Mouse (Mus musculus): ENCODE data around the gene Zfp385b. TPM values are rescaled to one million over a fixed set of nuclear protein-coding genes. Genes with fewer than 3 reads are reported as not detected.

The Zfp385b gene
- 2.0 and 2.1 TPM in 2 replicates for polyA plus RNA-seq (2014; fragmentation: Nextera tagmentation; extraction: Ambion mirVana)

- ATAC-seq (ENCODE audit: insufficient read depth, low FRiP score, low TSS enrichment) (no peak), DNase-seq (ENCODE audit: low spot score) (no peak)
- Histone ChIP-seq H3K4me2 (ENCODE audit: low read depth) (no peak within 1 kb of the TSS), H3K4me1 (ENCODE audit: control insufficient read depth, insufficient read depth, low read length) (no peaks in the 10 kb centered on the region), H3K9ac (ENCODE audit: low read length) (no peak within 1 kb of the TSS), H3K4me3 (ENCODE audit: low read depth, low read length) (no peak within 1 kb of the TSS), H3K27me3 (ENCODE audit: control insufficient read depth, insufficient read depth, low read length) (peaks cover 17% of the 10 kb centered on the region), H3K27ac (ENCODE audit: low read depth, low read length) (no peak within 1 kb of the TSS), H3K36me3 (ENCODE audit: control insufficient read depth, insufficient read depth, low read length) (no peaks in the 10 kb centered on the region), H3K9me3 (ENCODE audit: control insufficient read depth, low read length) (no peaks in the 10 kb centered on the region)
Observed at GRCm38 (mm10) chr2:77819539-77819938, at the start of gene Zfp385b. TSS of gene Zfp385b (minus strand) at chr2:77819639.

GRCm38 (mm10) chr2:77863934-77864333 lies 44.5 kb upstream of the Zfp385b start:
- WGBS: 48% methylated on average over 6 of the region's 6 CpGs
- H3K4me2 ChIP-seq (ENCODE audit: low read depth): no peak overlapping the region
- no peak for ATAC-seq (ENCODE audit: insufficient read depth, low FRiP score, low TSS enrichment)

GRCm38 (mm10) chr2:77863522-77863921 lies 44.1 kb upstream of the Zfp385b start:
- ATAC-seq (ENCODE audit: insufficient read depth, low FRiP score, low TSS enrichment) (no peak), DNase-seq (ENCODE audit: low spot score) (no peak)
- 0 out of 2 replicates have a peak overlapping the region, but pooled peaks have one; percentile 7 for H3K4me2 ChIP-seq (ENCODE audit: low read depth)
- H3K9me3 ChIP-seq (ENCODE audit: control insufficient read depth, low read length): no peaks in the 10 kb centered on the region
- H3K4me3 ChIP-seq (ENCODE audit: low read depth, low read length): no peak overlapping the region
- no peak overlapping the region for H3K27ac ChIP-seq (ENCODE audit: low read depth, low read length)
- H3K36me3 ChIP-seq (ENCODE audit: control insufficient read depth, insufficient read depth, low read length): no peaks in the 10 kb centered on the region
- no peak overlapping the region for H3K9ac ChIP-seq (ENCODE audit: low read length)
- 71% methylated on average over 15 of the region's 15 CpGs for WGBS
- H3K27me3 ChIP-seq (ENCODE audit: control insufficient read depth, insufficient read depth, low read length): no peaks in the 10 kb centered on the region
- no peaks in the 10 kb centered on the region for H3K4me1 ChIP-seq (ENCODE audit: control insufficient read depth, insufficient read depth, low read length)

More at GRCm38 (mm10) chr2:77863934-77864333, 44.5 kb upstream of the Zfp385b start:
- Histone ChIP-seq H3K27ac (ENCODE audit: low read depth, low read length) (no peak overlapping the region), H3K36me3 (ENCODE audit: control insufficient read depth, insufficient read depth, low read length) (no peaks in the 10 kb centered on the region), H3K9me3 (ENCODE audit: control insufficient read depth, low read length) (no peaks in the 10 kb centered on the region), H3K27me3 (ENCODE audit: control insufficient read depth, insufficient read depth, low read length) (no peaks in the 10 kb centered on the region), H3K4me1 (ENCODE audit: control insufficient read depth, insufficient read depth, low read length) (no peaks in the 10 kb centered on the region), H3K9ac (ENCODE audit: low read length) (no peak overlapping the region), H3K4me3 (ENCODE audit: low read depth, low read length) (no peak overlapping the region)
- no peak for DNase-seq (ENCODE audit: low spot score)

GRCm38 (mm10) chr2:77841464-77841863 lies 22.0 kb upstream of the Zfp385b start:
- H3K9me3 ChIP-seq (ENCODE audit: control insufficient read depth, low read length): no peaks in the 10 kb centered on the region
- no peaks in the 10 kb centered on the region for H3K36me3 ChIP-seq (ENCODE audit: control insufficient read depth, insufficient read depth, low read length)
- no peak for ATAC-seq (ENCODE audit: insufficient read depth, low FRiP score, low TSS enrichment)
- 59% methylated on average over 6 of the region's 6 CpGs for WGBS
- H3K27ac ChIP-seq (ENCODE audit: low read depth, low read length): no peak overlapping the region
- H3K4me3 ChIP-seq (ENCODE audit: low read depth, low read length): no peak overlapping the region
- H3K4me2 ChIP-seq (ENCODE audit: low read depth): no peak overlapping the region
- no peaks in the 10 kb centered on the region for H3K4me1 ChIP-seq (ENCODE audit: control insufficient read depth, insufficient read depth, low read length)
- DNase-seq (ENCODE audit: low spot score): no peak
- no peak overlapping the region for H3K9ac ChIP-seq (ENCODE audit: low read length)
- H3K27me3 ChIP-seq (ENCODE audit: control insufficient read depth, insufficient read depth, low read length): no peaks in the 10 kb centered on the region

GRCm38 (mm10) chr2:77839587-77839986 lies 20.1 kb upstream of the Zfp385b start:
- no peak overlapping the region for H3K27ac ChIP-seq (ENCODE audit: low read depth, low read length)
- DNase-seq (ENCODE audit: low spot score) (no peak), ATAC-seq (ENCODE audit: insufficient read depth, low FRiP score, low TSS enrichment) (no peak)
- no peak overlapping the region for H3K4me2 ChIP-seq (ENCODE audit: low read depth)
- no peaks in the 10 kb centered on the region for H3K27me3 ChIP-seq (ENCODE audit: control insufficient read depth, insufficient read depth, low read length)
- no peak overlapping the region for H3K9ac ChIP-seq (ENCODE audit: low read length)
- no peaks in the 10 kb centered on the region for H3K4me1 ChIP-seq (ENCODE audit: control insufficient read depth, insufficient read depth, low read length)
- WGBS: 87% methylated on average over 17 of the region's 17 CpGs
- H3K9me3 ChIP-seq (ENCODE audit: control insufficient read depth, low read length): no peaks in the 10 kb centered on the region
- no peak overlapping the region for H3K4me3 ChIP-seq (ENCODE audit: low read depth, low read length)
- no peaks in the 10 kb centered on the region for H3K36me3 ChIP-seq (ENCODE audit: control insufficient read depth, insufficient read depth, low read length)

- no peaks in the 10 kb centered on the region for H3K36me3 ChIP-seq (ENCODE audit: control insufficient read depth, insufficient read depth, low read length)
- H3K9ac ChIP-seq (ENCODE audit: low read length): no peak overlapping the region
- ATAC-seq (ENCODE audit: insufficient read depth, low FRiP score, low TSS enrichment) (no peak), DNase-seq (ENCODE audit: low spot score) (no peak)
- H3K4me2 ChIP-seq (ENCODE audit: low read depth): no peak overlapping the region
- H3K4me1 ChIP-seq (ENCODE audit: control insufficient read depth, insufficient read depth, low read length): no peaks in the 10 kb centered on the region
- no peaks in the 10 kb centered on the region for H3K27me3 ChIP-seq (ENCODE audit: control insufficient read depth, insufficient read depth, low read length)
- H3K9me3 ChIP-seq (ENCODE audit: control insufficient read depth, low read length): no peaks in the 10 kb centered on the region
- H3K4me3 ChIP-seq (ENCODE audit: low read depth, low read length): no peak overlapping the region
- H3K27ac ChIP-seq (ENCODE audit: low read depth, low read length): no peak overlapping the region
- WGBS: 92% methylated on average over 1 of the region's 1 CpGs
Observed at GRCm38 (mm10) chr2:77838688-77839087, 19.2 kb upstream of the Zfp385b start.

GRCm38 (mm10) chr2:77835781-77836180 lies 16.3 kb upstream of the Zfp385b start:
- no peak for DNase-seq (ENCODE audit: low spot score)
- H3K36me3 ChIP-seq (ENCODE audit: control insufficient read depth, insufficient read depth, low read length): no peaks in the 10 kb centered on the region
- H3K9ac ChIP-seq (ENCODE audit: low read length): no peak overlapping the region
- ATAC-seq (ENCODE audit: insufficient read depth, low FRiP score, low TSS enrichment): no peak
- H3K4me3 ChIP-seq (ENCODE audit: low read depth, low read length): no peak overlapping the region
- 55% methylated on average over 3 of the region's 3 CpGs for WGBS
- no peaks in the 10 kb centered on the region for H3K27me3 ChIP-seq (ENCODE audit: control insufficient read depth, insufficient read depth, low read length)
- H3K4me2 ChIP-seq (ENCODE audit: low read depth): no peak overlapping the region
- H3K27ac ChIP-seq (ENCODE audit: low read depth, low read length): no peak overlapping the region
- H3K4me1 ChIP-seq (ENCODE audit: control insufficient read depth, insufficient read depth, low read length): no peaks in the 10 kb centered on the region
- no peaks in the 10 kb centered on the region for H3K9me3 ChIP-seq (ENCODE audit: control insufficient read depth, low read length)

GRCm38 (mm10) chr2:77826133-77826828 lies 6.8 kb upstream of the Zfp385b start:
- Histone ChIP-seq H3K27ac (ENCODE audit: low read depth, low read length) (no peak overlapping the region), H3K27me3 (ENCODE audit: control insufficient read depth, insufficient read depth, low read length) (no peaks in the 10 kb centered on the region), H3K9me3 (ENCODE audit: control insufficient read depth, low read length) (no peaks in the 10 kb centered on the region), H3K9ac (ENCODE audit: low read length) (no peak overlapping the region), H3K4me3 (ENCODE audit: low read depth, low read length) (no peak overlapping the region), H3K4me2 (ENCODE audit: low read depth) (no peak overlapping the region), H3K4me1 (ENCODE audit: control insufficient read depth, insufficient read depth, low read length) (no peaks in the 10 kb centered on the region), H3K36me3 (ENCODE audit: control insufficient read depth, insufficient read depth, low read length) (no peaks in the 10 kb centered on the region)
- WGBS: 67% methylated on average over 7 of the region's 7 CpGs
- ATAC-seq (ENCODE audit: insufficient read depth, low FRiP score, low TSS enrichment) (no peak), DNase-seq (ENCODE audit: low spot score) (no peak)

- Histone ChIP-seq H3K4me1 (ENCODE audit: control insufficient read depth, insufficient read depth, low read length) (no peaks in the 10 kb centered on the region), H3K27ac (ENCODE audit: low read depth, low read length) (no peak overlapping the region), H3K9ac (ENCODE audit: low read length) (no peak overlapping the region), H3K36me3 (ENCODE audit: control insufficient read depth, insufficient read depth, low read length) (no peaks in the 10 kb centered on the region), H3K27me3 (ENCODE audit: control insufficient read depth, insufficient read depth, low read length) (peaks cover 2% of the 10 kb centered on the region), H3K9me3 (ENCODE audit: control insufficient read depth, low read length) (no peaks in the 10 kb centered on the region), H3K4me3 (ENCODE audit: low read depth, low read length) (no peak overlapping the region), H3K4me2 (ENCODE audit: low read depth) (no peak overlapping the region)
- ATAC-seq (ENCODE audit: insufficient read depth, low FRiP score, low TSS enrichment) (no peak), DNase-seq (ENCODE audit: low spot score) (no peak)
- WGBS: 86% methylated on average over 5 of the region's 5 CpGs
Observed at GRCm38 (mm10) chr2:77823026-77823425, 3.6 kb upstream of the Zfp385b start.
